Mouse (Mus musculus) heart, embryonic 16.5 days (tissue): Measurements from ENCODE around the gene Sp3. TPM values are rescaled to one million over a fixed set of nuclear protein-coding genes. Genes with fewer than 3 reads are reported as not detected.
"Not testable (repeated sequence)": the region's sequence is repeated elsewhere in the genome, so short reads cannot be mapped to it uniquely, and the experiment has no call there.

Source experiments
- ATAC-seq: fragments of 200-750 bp; cut with Nextera tagmentation; replicated peaks from 2 replicates; pipeline ENCODE4 v1.8.0; 2017; ENCODE audit warnings: moderate number of reproducible peaks; ENCODE audit not compliant: insufficient read depth, low FRiP score; ENCODE audit errors: extremely low read depth
- H3K27ac ChIP-seq: fragments of 300-500 bp; sonication (generic); 2 replicates; pipeline ENCODE4 v1.5.1; 2014; ENCODE audit warnings: mild to moderate bottlenecking, low read length, control low read depth, moderate library complexity
- H3K27me3 ChIP-seq: fragments of 300-500 bp; sonication (generic); 2 replicates; pipeline ENCODE4 v1.6.1; 2014; ENCODE audit warnings: low read length, mixed read lengths; ENCODE audit not compliant: control insufficient read depth, insufficient read depth
- H3K36me3 ChIP-seq: fragments of 300-500 bp; sonication (generic); 2 replicates; pipeline ENCODE4 v1.6.1; 2014; ENCODE audit not compliant: control insufficient read depth, insufficient read depth
- H3K4me1 ChIP-seq: fragments of 300-500 bp; sonication (generic); 2 replicates; pipeline ENCODE4 v1.6.1; 2014; ENCODE audit warnings: low read length, mixed read lengths; ENCODE audit not compliant: control insufficient read depth, insufficient read depth
- H3K4me2 ChIP-seq: fragments of 300-500 bp; sonication (generic); 2 replicates; pipeline ENCODE4 v1.6.1; 2014; ENCODE audit warnings: low read depth, mild to moderate bottlenecking, control low read depth, low read length
- H3K4me3 ChIP-seq: fragments of 300-500 bp; sonication (generic); 2 replicates; pipeline ENCODE4 v1.5.1; 2014; ENCODE audit warnings: mild to moderate bottlenecking, control low read depth, low read length
- H3K9ac ChIP-seq: fragments of 300-500 bp; sonication (generic); 2 replicates; pipeline ENCODE4 v1.6.1; 2014; ENCODE audit warnings: low read length, control low read depth
- H3K9me3 ChIP-seq: fragments of 300-500 bp; sonication (generic); replicated peaks from 2 replicates; pipeline ENCODE4 v1.6.1; 2016; ENCODE audit warnings: low read length; ENCODE audit not compliant: control insufficient read depth
- WGBS: fragments of 180-500 bp; shearing (Covaris S2); extraction: QIAGEN DNeasy Blood & Tissue Kit; methylation state at CpG from one replicate; pipeline ENCODE4 v1.1.7; 2014; 5-methylcytosine and 5-hydroxymethylcytosine counted together
- polyA plus RNA-seq: library from polyadenylated mRNA; unstranded; fragments of >200 nt; fragmentation: Nextera tagmentation; extraction: Ambion mirVana; gene quantifications from 2 replicates; pipeline ENCODE4 v1.2.1, GENCODE M21; 2015

Gene Sp3
- 34.8 and 37.5 TPM in 2 replicates for polyA plus RNA-seq

GRCm38 (mm10) chr2:72980337-72981074 is at the start of gene Sp3:
Gene Sp3 (minus strand): TSS chr2:72980446.
- no peaks in the 10 kb centered on the region for H3K27me3 ChIP-seq
- peak within 1 kb of the TSS; percentile 68 for H3K4me2 ChIP-seq
- peaks cover 16% of the 10 kb centered on the region for H3K4me1 ChIP-seq
- 0 out of 2 replicates have a peak, but pooled peaks cover 2% of the 10 kb centered on the region for H3K9me3 ChIP-seq
- WGBS = under 1% methylated on average over 64 of the region's 64 CpGs
- 0 out of 2 replicates have a peak, but pooled peaks cover 3% of the 10 kb centered on the region for H3K36me3 ChIP-seq
- peak; percentile 83 for ATAC-seq
- peak within 1 kb of the TSS; percentile 100 for H3K27ac ChIP-seq
- H3K4me3 ChIP-seq = peak within 1 kb of the TSS; percentile 87
- peak within 1 kb of the TSS; percentile 99 for H3K9ac ChIP-seq

GRCm38 (mm10) chr2:73029846-73030245 is 49.6 kb upstream of the Sp3 start:
- no peak overlapping the region for H3K4me2 ChIP-seq
- no peaks in the 10 kb centered on the region for H3K36me3 ChIP-seq
- no peaks in the 10 kb centered on the region for H3K27me3 ChIP-seq
- 0 out of 2 replicates have a peak, but pooled peaks cover 2% of the 10 kb centered on the region for H3K4me1 ChIP-seq
- H3K9me3 ChIP-seq = peaks cover 4% of the 10 kb centered on the region; the same call in 1 of the 2 replicates
- H3K27ac ChIP-seq = no peak overlapping the region
- WGBS = 86% methylated on average over 3 of the region's 3 CpGs
- no peak for ATAC-seq
- H3K4me3 ChIP-seq = no peak overlapping the region
- H3K9ac ChIP-seq = no peak overlapping the region

GRCm38 (mm10) chr2:73028019-73028418 is 47.8 kb upstream of the Sp3 start:
- ATAC-seq = no peak
- 64% methylated on average over 3 of the region's 3 CpGs for WGBS
- Histone ChIP-seq H3K4me1 (no peaks in the 10 kb centered on the region), H3K4me2 (no peak overlapping the region), H3K27me3 (no peaks in the 10 kb centered on the region), H3K4me3 (no peak overlapping the region), H3K9ac (no peak overlapping the region), H3K27ac (no peak overlapping the region), H3K36me3 (no peaks in the 10 kb centered on the region), H3K9me3 (peaks cover 4% of the 10 kb centered on the region; the same call in 1 of the 2 replicates)

- H3K9me3 ChIP-seq = peaks cover 4% of the 10 kb centered on the region; the same call in 1 of the 2 replicates
- H3K4me1 ChIP-seq = no peaks in the 10 kb centered on the region
- no peak overlapping the region for H3K4me2 ChIP-seq
- H3K27me3 ChIP-seq = no peaks in the 10 kb centered on the region
- WGBS = 68% methylated on average over 3 of the region's 3 CpGs
- H3K9ac ChIP-seq = no peak overlapping the region
- ATAC-seq = no peak
- no peak overlapping the region for H3K4me3 ChIP-seq
- no peaks in the 10 kb centered on the region for H3K36me3 ChIP-seq
- H3K27ac ChIP-seq = no peak overlapping the region
Observed at GRCm38 (mm10) chr2:73027126-73027525, 46.9 kb upstream of the Sp3 start.

- WGBS = 48% methylated on average over 6 of the region's 6 CpGs
- H3K4me2 ChIP-seq = no peak overlapping the region
- H3K9ac ChIP-seq = no peak overlapping the region
- no peak overlapping the region for H3K4me3 ChIP-seq
- ATAC-seq = no peak; the same call in 1 of the 2 replicates
- no peaks in the 10 kb centered on the region; the same call in 1 of the 2 replicates for H3K4me1 ChIP-seq
- no peak overlapping the region for H3K27ac ChIP-seq
- H3K27me3 ChIP-seq = no peaks in the 10 kb centered on the region
- no peaks in the 10 kb centered on the region for H3K36me3 ChIP-seq
- H3K9me3 ChIP-seq = no peaks in the 10 kb centered on the region
Observed at GRCm38 (mm10) chr2:73023803-73024202, 43.6 kb upstream of the Sp3 start.

DNA sequence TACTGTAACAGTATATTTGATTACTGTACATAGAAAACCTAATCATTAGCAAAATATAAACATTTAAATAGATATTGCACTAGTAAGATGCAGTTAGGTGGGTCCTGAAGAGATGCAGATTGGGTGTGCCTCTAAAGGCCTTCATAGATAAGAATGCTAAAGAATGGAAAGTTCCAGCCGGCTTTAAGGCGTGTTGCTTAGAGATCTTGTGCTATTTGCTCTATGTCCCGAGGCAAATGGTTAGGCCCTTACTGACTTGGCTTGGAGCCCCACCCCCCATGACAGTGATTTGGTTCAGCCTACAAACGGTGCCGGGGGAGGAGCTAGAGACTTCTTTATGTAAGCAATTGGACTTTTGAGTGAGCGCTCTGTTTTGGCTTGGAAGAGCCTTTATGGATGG is 40.8 kb upstream of the Sp3 start:
- WGBS = 68% methylated on average over 6 of the region's 6 CpGs
- H3K27me3 ChIP-seq = no peaks in the 10 kb centered on the region
- H3K4me1 ChIP-seq = no peaks in the 10 kb centered on the region; the same call in 1 of the 2 replicates
- 0 out of 2 replicates have a peak, but pooled peaks cover 4% of the 10 kb centered on the region for H3K9me3 ChIP-seq
- no peak overlapping the region for H3K9ac ChIP-seq
- no peak overlapping the region for H3K4me3 ChIP-seq
- no peak overlapping the region for H3K4me2 ChIP-seq
- H3K36me3 ChIP-seq = no peaks in the 10 kb centered on the region
- ATAC-seq = no peak
- no peak overlapping the region for H3K27ac ChIP-seq

- H3K4me2 ChIP-seq = no peak overlapping the region
- no peaks in the 10 kb centered on the region for H3K27me3 ChIP-seq
- H3K9me3 ChIP-seq = 0 out of 2 replicates have a peak, but pooled peaks cover 4% of the 10 kb centered on the region
- peak; percentile 73 for ATAC-seq
- WGBS = 38% methylated on average over 9 of the region's 9 CpGs
- H3K27ac ChIP-seq = peak overlapping the region; percentile 44
- no peak overlapping the region for H3K9ac ChIP-seq
- no peak overlapping the region for H3K4me3 ChIP-seq
- H3K4me1 ChIP-seq = no peaks in the 10 kb centered on the region; the same call in 1 of the 2 replicates
- H3K36me3 ChIP-seq = no peaks in the 10 kb centered on the region
Observed at GRCm38 (mm10) chr2:73019371-73020146, 39.3 kb upstream of the Sp3 start.

DNA sequence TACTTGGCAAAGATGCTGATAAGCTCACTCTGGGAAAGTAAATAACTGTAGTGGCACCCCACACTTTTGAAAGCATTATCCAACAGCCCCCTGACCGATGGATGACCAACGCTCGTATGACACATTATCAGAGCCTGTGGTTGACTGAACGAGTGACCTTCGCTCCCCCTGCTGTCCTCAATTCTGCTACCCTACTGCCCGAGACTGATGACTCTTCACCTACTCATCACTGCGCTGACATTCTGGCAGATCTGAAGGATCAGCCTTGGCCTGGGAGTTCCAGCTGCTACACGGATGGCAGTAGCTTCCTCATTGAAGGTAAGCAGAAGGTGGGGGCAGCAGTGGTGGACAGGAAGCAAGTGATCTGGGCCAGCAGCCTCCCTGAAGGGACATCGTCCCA is 33.8 kb upstream of the Sp3 start:
- not testable (repeated sequence) for H3K9ac ChIP-seq, H3K4me1 ChIP-seq, H3K27me3 ChIP-seq, H3K4me2 ChIP-seq, ATAC-seq, H3K27ac ChIP-seq, H3K4me3 ChIP-seq, H3K36me3 ChIP-seq
- H3K9me3 ChIP-seq = peaks cover 15% of the 10 kb centered on the region
- WGBS = 48% methylated on average over 9 of the region's 9 CpGs

GRCm38 (mm10) chr2:73012636-73013035 is 32.4 kb upstream of the Sp3 start:
- no peak for ATAC-seq
- H3K27me3 ChIP-seq = no peaks in the 10 kb centered on the region
- WGBS = 74% methylated on average over 19 of the region's 20 CpGs

More at GRCm38 (mm10) chr2:73012636-73013035, 32.4 kb upstream of the Sp3 start:
- H3K27ac ChIP-seq = no peak overlapping the region
- no peak overlapping the region for H3K4me2 ChIP-seq
- H3K9me3 ChIP-seq = peaks cover 15% of the 10 kb centered on the region
- H3K9ac ChIP-seq = no peak overlapping the region
- no peak overlapping the region for H3K4me3 ChIP-seq
- H3K4me1 ChIP-seq = no peaks in the 10 kb centered on the region
- no peaks in the 10 kb centered on the region for H3K36me3 ChIP-seq
